Mouse (Mus musculus): ENCODE measurements around the gene Cyth2. TPM values are rescaled to one million over a fixed set of nuclear protein-coding genes. Genes with fewer than 3 reads are reported as not detected.

Cyth2 gene
- total and polyA plus RNA-seq, 3 experiments, result 25.6 to 59.4 (median 59.1) TPM

DNA sequence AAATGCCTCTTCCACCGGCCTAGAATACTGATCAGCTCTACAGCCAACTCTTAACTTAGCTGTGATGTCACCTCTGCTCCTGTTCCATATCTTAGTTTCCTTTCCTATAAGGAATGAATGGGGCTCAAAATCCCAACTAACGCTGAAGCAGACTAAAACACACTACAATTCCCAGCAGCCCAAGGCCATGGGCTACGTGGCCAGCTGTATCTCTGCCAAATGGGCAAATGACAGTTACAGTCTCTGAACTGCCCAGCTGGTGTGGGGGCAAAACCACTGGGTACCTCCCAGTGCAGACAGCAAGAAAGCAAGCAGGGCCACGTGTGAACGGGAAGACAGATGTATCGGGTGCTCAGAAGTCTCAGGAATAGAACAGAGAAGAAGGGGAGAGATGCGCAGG, 12.2 kb upstream of the Cyth2 start:
- Histone ChIP-seq H3K4me3 (replicated peaks in 1 of 3; ENCODE audit: low read depth in 2 of 3, low read length in 2 of 3, poor library complexity in 1 of 3) (no peak overlapping the region), H3K36me3 (replicated peaks in 1 of 2; ENCODE audit: control insufficient read depth in 1 of 2, insufficient read depth in 1 of 2, low read length in 1 of 2) (peaks cover 68 to 81% of the 10 kb centered on the region in 2 experiments), H3K4me1 (ENCODE audit: control insufficient read depth in 1 of 2, insufficient read depth in 2 of 2) (peaks cover 12 to 55% of the 10 kb centered on the region in 2 experiments), H3K27ac (ENCODE audit: insufficient read depth, low read depth) (no peak overlapping the region), H3K79me2 (replicated peaks; ENCODE audit: control insufficient read depth, extremely low read depth, insufficient read depth, poor library complexity, severe bottlenecking) (peaks cover 19% of the 10 kb centered on the region), H3K27me3 (replicated peaks) (no peaks in the 10 kb centered on the region), H3K9me3 (replicated peaks; ENCODE audit: low read length) (no peaks in the 10 kb centered on the region), H3K9ac (ENCODE audit: insufficient read depth, low read depth) (no peak overlapping the region), H3K4me2 (ENCODE audit: insufficient read depth, low read depth, poor library complexity, severe bottlenecking) (no peak overlapping the region)
- dilution Hi-C loops (cut with MboI; ENCODE audit: extremely low pct_ligation_motif_present, extremely low pct_unique_long_range_greater_than_20kb, low sequenced_read_pairs) (no loop called here), in situ Hi-C loops (cut with MboI; ENCODE audit: low pct_ligation_motif_present, low pct_unique_long_range_greater_than_20kb, low sequenced_read_pairs) (no loop called here)
- no peak for TF ChIP-seq ZKSCAN1 (IDR thresholded peaks at IDR 0.05; ENCODE audit: borderline replicate concordance, low read depth, low read length)
- no peak for TF ChIP-seq MAFK (IDR thresholded peaks at IDR 0.05; ENCODE audit: insufficient replicate concordance, low read length)
- TF ChIP-seq ELF1 (IDR thresholded peaks at IDR 0.05; ENCODE audit: low read depth, low read length), result no peak
- DNase-seq (ENCODE audit: extremely low read depth), result no peak

DNA sequence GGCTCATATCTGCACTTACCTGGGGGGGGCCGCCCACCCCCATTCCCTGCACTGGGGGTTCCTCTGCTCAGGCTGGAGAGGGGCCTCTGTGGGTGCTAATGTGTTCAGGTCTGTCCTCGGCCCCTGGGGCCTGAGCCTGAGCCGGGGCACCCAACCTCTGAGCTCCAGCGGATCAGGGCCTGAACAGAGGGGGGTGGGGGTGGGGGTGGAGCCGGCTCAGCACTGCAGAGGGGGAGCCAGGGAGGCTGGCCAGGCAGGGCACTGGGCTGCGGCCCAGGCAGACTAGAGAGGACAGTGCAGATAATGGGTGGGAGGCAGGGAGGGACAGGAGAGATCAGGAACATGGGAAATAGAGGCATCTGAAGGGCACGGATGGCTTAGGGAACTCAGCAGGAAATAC, 10.2 kb upstream of the Cyth2 start, which contains the start of gene Kcnj14:
Gene Kcnj14 (minus strand): TSS at position 185 of the 400 bp plus-strand sequence.
- peaks cover 69 to 93% of the 10 kb centered on the region in 2 experiments for H3K36me3 ChIP-seq (replicated peaks in 1 of 2; ENCODE audit: control insufficient read depth in 1 of 2, insufficient read depth in 1 of 2, low read length in 1 of 2)
- H3K4me2 ChIP-seq (ENCODE audit: insufficient read depth, low read depth, poor library complexity, severe bottlenecking), result no peak within 1 kb of the TSS
- H3K4me3 ChIP-seq (replicated peaks in 1 of 3; ENCODE audit: low read depth in 2 of 3, low read length in 2 of 3, poor library complexity in 1 of 3), result no peak within 1 kb of the TSS
- H3K4me1 ChIP-seq (ENCODE audit: control insufficient read depth in 1 of 2, insufficient read depth in 2 of 2), result peaks cover 6 to 43% of the 10 kb centered on the region in 2 experiments
- H3K27me3 ChIP-seq (replicated peaks), result no peaks in the 10 kb centered on the region
- TF ChIP-seq NRF1 (IDR thresholded peaks at IDR 0.05; ENCODE audit: low read depth, low read length), result no peak
- no peak for TF ChIP-seq RCOR1 (conservative IDR thresholded peaks at IDR 0.05; ENCODE audit: low read depth, low read length)
- DNase-seq (ENCODE audit: extremely low read depth), result no peak
- H3K9me3 ChIP-seq (replicated peaks; ENCODE audit: low read length), result no peaks in the 10 kb centered on the region
- peaks cover 9% of the 10 kb centered on the region for H3K79me2 ChIP-seq (replicated peaks; ENCODE audit: control insufficient read depth, extremely low read depth, insufficient read depth, poor library complexity, severe bottlenecking)
- H3K27ac ChIP-seq (ENCODE audit: insufficient read depth, low read depth), result no peak within 1 kb of the TSS
- H3K9ac ChIP-seq (ENCODE audit: insufficient read depth, low read depth), result no peak within 1 kb of the TSS
- in situ Hi-C loops (cut with MboI; ENCODE audit: low pct_ligation_motif_present, low pct_unique_long_range_greater_than_20kb, low sequenced_read_pairs), result no loop called here
- dilution Hi-C loops (cut with MboI; ENCODE audit: extremely low pct_ligation_motif_present, extremely low pct_unique_long_range_greater_than_20kb, low sequenced_read_pairs), result no loop called here

DNA sequence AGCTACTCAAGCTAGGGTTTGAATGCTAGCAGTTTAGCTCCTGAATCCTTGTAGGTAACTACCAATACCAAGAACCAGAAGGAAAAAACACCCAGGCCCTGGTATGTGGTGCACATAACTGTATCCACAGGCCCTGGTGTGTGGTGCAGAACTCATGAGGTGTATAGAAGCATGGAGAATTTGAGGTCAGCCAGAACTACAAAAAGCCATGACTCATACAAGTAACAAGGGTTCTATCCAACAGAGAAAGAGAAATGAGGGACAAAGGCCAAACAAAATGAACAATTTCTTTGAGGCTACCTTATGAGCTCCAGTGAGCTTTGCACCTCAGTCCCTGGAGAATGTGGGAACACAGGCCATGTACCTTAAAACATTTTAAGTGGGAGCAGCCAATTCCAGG, 6.5 kb upstream of the Cyth2 start:
- Histone ChIP-seq H3K27me3 (replicated peaks) (no peaks in the 10 kb centered on the region), H3K79me2 (replicated peaks; ENCODE audit: control insufficient read depth, extremely low read depth, insufficient read depth, poor library complexity, severe bottlenecking) (peaks cover 2% of the 10 kb centered on the region; the same call in 1 of the 2 replicates), H3K27ac (ENCODE audit: insufficient read depth, low read depth) (no peak overlapping the region), H3K4me3 (replicated peaks in 1 of 3; ENCODE audit: low read depth in 2 of 3, low read length in 2 of 3, poor library complexity in 1 of 3) (no peak overlapping the region), H3K4me2 (ENCODE audit: insufficient read depth, low read depth, poor library complexity, severe bottlenecking) (no peak overlapping the region), H3K4me1 (ENCODE audit: control insufficient read depth in 1 of 2, insufficient read depth in 2 of 2) (peaks cover 0 to 11% of the 10 kb centered on the region in 2 experiments; a peak in 1 of 4 replicates), H3K36me3 (replicated peaks in 1 of 2; ENCODE audit: control insufficient read depth in 1 of 2, insufficient read depth in 1 of 2, low read length in 1 of 2) (peaks cover 34 to 70% of the 10 kb centered on the region in 2 experiments), H3K9me3 (replicated peaks; ENCODE audit: low read length) (no peaks in the 10 kb centered on the region), H3K9ac (ENCODE audit: insufficient read depth, low read depth) (no peak overlapping the region)
- TF ChIP-seq UBTF (IDR thresholded peaks at IDR 0.05; ENCODE audit: low read depth, low read length), result no peak
- no peak for TF ChIP-seq TBP (conservative IDR thresholded peaks at IDR 0.05; ENCODE audit: low read depth, low read length)
- TF ChIP-seq ZC3H11A (IDR thresholded peaks at IDR 0.05; ENCODE audit: low read depth, low read length), result no peak
- TF ChIP-seq MEF2A (IDR thresholded peaks at IDR 0.05; ENCODE audit: borderline replicate concordance, low read depth, low read length), result no peak
- no peak for TF ChIP-seq MYC (IDR thresholded peaks at IDR 0.05; ENCODE audit: low read depth, low read length)
- TF ChIP-seq JUND (conservative IDR thresholded peaks at IDR 0.05; ENCODE audit: low read depth, low read length), result no peak
- TF ChIP-seq IRF4 (IDR thresholded peaks at IDR 0.05; ENCODE audit: low read depth, low read length), result no peak
- no peak for TF ChIP-seq RAD21 (IDR thresholded peaks at IDR 0.05; ENCODE audit: low read depth, low read length)
- no peak for TF ChIP-seq KAT2A (IDR thresholded peaks at IDR 0.05; ENCODE audit: insufficient replicate concordance, low read length)
- no peak for TF ChIP-seq TCF12 (IDR thresholded peaks at IDR 0.05; ENCODE audit: low read depth, low read length)
- TF ChIP-seq NELFE (IDR thresholded peaks at IDR 0.05; ENCODE audit: low read depth, low read length), result no peak
- in situ Hi-C loops (cut with MboI; ENCODE audit: low pct_ligation_motif_present, low pct_unique_long_range_greater_than_20kb, low sequenced_read_pairs), result no loop called here
- no peak for DNase-seq (ENCODE audit: extremely low read depth)
- dilution Hi-C loops (cut with MboI; ENCODE audit: extremely low pct_ligation_motif_present, extremely low pct_unique_long_range_greater_than_20kb, low sequenced_read_pairs), result no loop called here

Measured in CH12.LX (cell line).